Mouse (Mus musculus): ENCODE measurements around the gene Irx1.

- TF ChIP-seq CTCF (IDR thresholded peaks at IDR 0.05; ENCODE audit: low read depth) (no peak), EP300 (optimal IDR thresholded peaks at IDR 0.05) (no peak)
Measured at GRCm38 (mm10) chr13:71957811-71958351, 5.6 kb downstream of the Irx1 start.

Measured in stomach, postnatal 0 days (tissue).